Mouse (Mus musculus) mature B cell (primary cell): ENCODE results near the gene Abcb11.

Source experiments
- in situ Hi-C: fragments of 300-500 bp; cut with MboI; formaldehyde crosslinking; loops from 2 replicates; pipeline ENCODE4 v1.14.3; 2019

The Abcb11 gene

DNA sequence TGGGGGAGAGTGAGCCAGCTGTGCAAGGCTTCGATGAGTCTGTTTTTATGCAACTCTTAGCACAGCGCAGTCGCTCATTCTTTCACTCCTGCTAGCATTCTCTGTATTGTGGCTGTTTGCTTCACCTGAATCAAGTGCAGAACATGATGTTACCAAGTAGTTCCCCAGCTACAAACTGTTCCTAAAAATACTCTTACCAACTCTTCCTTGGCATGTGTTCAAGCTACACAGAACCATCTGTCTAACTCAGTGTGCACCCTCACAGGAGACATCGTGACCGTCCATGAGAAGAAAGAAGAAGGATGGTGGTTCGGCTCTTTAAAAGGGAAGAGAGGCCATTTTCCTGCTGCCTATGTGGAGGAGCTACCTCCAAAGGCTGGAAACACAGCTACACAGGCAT lies 153.7 kb downstream of the Abcb11 start:
- in situ Hi-C loops: no loop called here
